Mouse (Mus musculus): ENCODE measurements around the gene Gja4. TPM values are rescaled to one million over a fixed set of nuclear protein-coding genes. Genes with fewer than 3 reads are reported as not detected.

Gene Gja4
- polyA plus RNA-seq, 1 experiment from 2014 or later: 11.4 TPM

DNA sequence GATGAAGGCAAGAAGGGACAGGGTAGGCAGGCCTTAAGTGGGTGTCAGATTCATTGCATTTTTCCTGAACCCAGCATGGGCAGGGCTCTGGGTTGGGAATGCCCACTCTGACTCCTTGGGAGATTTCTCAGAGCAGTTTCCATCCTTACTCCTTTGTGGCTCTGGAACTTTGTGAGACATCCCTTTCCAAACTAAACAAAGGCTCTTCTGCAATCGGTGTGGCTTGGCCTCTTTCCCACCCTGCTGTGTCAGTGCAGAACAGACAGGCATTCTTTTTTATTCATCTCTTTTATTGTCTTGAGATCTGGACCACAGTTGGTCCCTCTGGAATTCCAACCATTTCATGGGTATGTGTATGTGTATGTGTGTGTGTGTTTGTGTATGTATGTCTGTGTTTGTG lies 38.8 kb upstream of the Gja4 start:
- no peak overlapping the region for H3K4me3 ChIP-seq (ENCODE audit: low read depth, low read length)
- no peaks in the 10 kb centered on the region for H3K9me3 ChIP-seq (ENCODE audit: control insufficient read depth)
- 58% methylated on average over 1 of the region's 1 CpGs for WGBS
- no peak overlapping the region for H3K27ac ChIP-seq (ENCODE audit: low read depth, low read length)
- H3K36me3 ChIP-seq (ENCODE audit: control insufficient read depth, insufficient read depth): no peaks in the 10 kb centered on the region
- ATAC-seq: no peak
- no peaks in the 10 kb centered on the region for H3K4me1 ChIP-seq (replicated peaks; ENCODE audit: control insufficient read depth, insufficient read depth, low read length)
- H3K27me3 ChIP-seq (replicated peaks; ENCODE audit: control insufficient read depth, insufficient read depth, low read length): no peaks in the 10 kb centered on the region
- no peak overlapping the region for H3K9ac ChIP-seq (ENCODE audit: low read depth, low read length)
- no peak overlapping the region for H3K4me2 ChIP-seq (replicated peaks; ENCODE audit: low read depth)
- no peak for TF ChIP-seq CTCF (IDR thresholded peaks at IDR 0.05; ENCODE audit: low read depth)

DNA sequence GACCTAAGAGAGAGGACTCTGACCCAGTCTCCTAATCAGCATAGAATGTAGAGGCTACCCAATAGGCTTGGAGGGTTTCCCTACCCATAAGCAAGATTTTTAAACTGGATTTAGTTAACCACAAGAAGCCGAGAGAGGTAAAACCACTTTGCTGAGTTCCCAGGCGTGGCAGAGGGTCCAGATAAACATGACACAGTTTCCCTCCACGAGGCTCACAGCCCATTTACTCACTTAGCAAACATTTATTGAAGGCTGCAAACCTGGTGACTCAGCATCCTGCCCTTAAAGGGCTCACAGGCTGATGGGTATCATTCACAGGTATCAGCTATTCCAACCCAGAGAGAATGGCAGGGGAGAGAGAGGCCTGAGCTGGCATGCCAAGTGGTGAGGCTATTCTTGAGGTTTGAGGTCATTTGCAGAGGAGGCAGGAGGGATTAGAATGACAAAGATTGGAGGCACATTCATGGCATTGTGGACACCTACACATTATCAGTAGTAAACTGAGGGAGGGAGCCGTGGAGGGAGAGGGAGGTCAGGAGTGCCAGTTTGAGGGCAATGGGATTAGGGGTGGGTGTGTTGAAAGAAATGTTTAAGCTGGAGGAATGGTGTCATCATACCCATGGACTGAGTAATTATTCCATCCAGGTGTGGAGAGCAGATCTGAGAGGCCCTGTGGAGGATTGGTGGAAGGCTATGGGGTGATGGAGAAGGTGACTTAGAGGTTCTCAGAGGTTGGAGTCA lies 35.9 kb upstream of the Gja4 start:
- H3K9me3 ChIP-seq (ENCODE audit: control insufficient read depth): no peaks in the 10 kb centered on the region

GRCm38 (mm10) chr4:127345000-127345399 lies 31.2 kb upstream of the Gja4 start:
- no peak for ATAC-seq
- H3K27me3 ChIP-seq (replicated peaks; ENCODE audit: control insufficient read depth, insufficient read depth, low read length): no peaks in the 10 kb centered on the region
- H3K4me1 ChIP-seq (replicated peaks; ENCODE audit: control insufficient read depth, insufficient read depth, low read length): no peaks in the 10 kb centered on the region
- H3K36me3 ChIP-seq (ENCODE audit: control insufficient read depth, insufficient read depth): no peaks in the 10 kb centered on the region
- no peak overlapping the region for H3K4me3 ChIP-seq (ENCODE audit: low read depth, low read length)
- no peak overlapping the region for H3K9ac ChIP-seq (ENCODE audit: low read depth, low read length)
- H3K27ac ChIP-seq (ENCODE audit: low read depth, low read length): no peak overlapping the region
- WGBS: 64% methylated on average over 5 of the region's 5 CpGs
- no peak overlapping the region for H3K4me2 ChIP-seq (replicated peaks; ENCODE audit: low read depth)
- H3K9me3 ChIP-seq (ENCODE audit: control insufficient read depth): no peaks in the 10 kb centered on the region
- TF ChIP-seq CTCF (IDR thresholded peaks at IDR 0.05; ENCODE audit: low read depth): no peak

More for the DNA sequence above, 35.9 kb upstream of the Gja4 start:
- no peaks in the 10 kb centered on the region for H3K36me3 ChIP-seq (ENCODE audit: control insufficient read depth, insufficient read depth)
- no peak overlapping the region for H3K4me2 ChIP-seq (replicated peaks; ENCODE audit: low read depth)
- H3K27me3 ChIP-seq (replicated peaks; ENCODE audit: control insufficient read depth, insufficient read depth, low read length): no peaks in the 10 kb centered on the region
- no peak overlapping the region for H3K9ac ChIP-seq (ENCODE audit: low read depth, low read length)
- no peaks in the 10 kb centered on the region for H3K4me1 ChIP-seq (replicated peaks; ENCODE audit: control insufficient read depth, insufficient read depth, low read length)
- TF ChIP-seq CTCF (IDR thresholded peaks at IDR 0.05; ENCODE audit: low read depth): no peak
- WGBS: 30% methylated on average over 4 of the region's 4 CpGs
- ATAC-seq: no peak
- no peak overlapping the region for H3K4me3 ChIP-seq (ENCODE audit: low read depth, low read length)
- H3K27ac ChIP-seq (ENCODE audit: low read depth, low read length): no peak overlapping the region

GRCm38 (mm10) chr4:127341372-127341771 lies 27.5 kb upstream of the Gja4 start:
- 45% methylated on average over 6 of the region's 6 CpGs for WGBS
- no peak for ATAC-seq

GRCm38 (mm10) chr4:127337668-127338067 lies 23.8 kb upstream of the Gja4 start:
- Histone ChIP-seq H3K27me3 (replicated peaks; ENCODE audit: control insufficient read depth, insufficient read depth, low read length) (no peaks in the 10 kb centered on the region), H3K27ac (ENCODE audit: low read depth, low read length) (no peak overlapping the region), H3K4me3 (ENCODE audit: low read depth, low read length) (no peak overlapping the region), H3K9ac (ENCODE audit: low read depth, low read length) (no peak overlapping the region), H3K4me1 (replicated peaks; ENCODE audit: control insufficient read depth, insufficient read depth, low read length) (no peaks in the 10 kb centered on the region), H3K9me3 (ENCODE audit: control insufficient read depth) (no peaks in the 10 kb centered on the region), H3K36me3 (ENCODE audit: control insufficient read depth, insufficient read depth) (no peaks in the 10 kb centered on the region), H3K4me2 (replicated peaks; ENCODE audit: low read depth) (no peak overlapping the region)
- no peak for ATAC-seq
- no peak for TF ChIP-seq CTCF (IDR thresholded peaks at IDR 0.05; ENCODE audit: low read depth)
- WGBS: 83% methylated on average over 5 of the region's 5 CpGs

More at GRCm38 (mm10) chr4:127341372-127341771, 27.5 kb upstream of the Gja4 start:
- no peak for TF ChIP-seq CTCF (IDR thresholded peaks at IDR 0.05; ENCODE audit: low read depth)
- no peaks in the 10 kb centered on the region for H3K27me3 ChIP-seq (replicated peaks; ENCODE audit: control insufficient read depth, insufficient read depth, low read length)
- no peaks in the 10 kb centered on the region for H3K9me3 ChIP-seq (ENCODE audit: control insufficient read depth)
- H3K36me3 ChIP-seq (ENCODE audit: control insufficient read depth, insufficient read depth): no peaks in the 10 kb centered on the region
- H3K4me2 ChIP-seq (replicated peaks; ENCODE audit: low read depth): no peak overlapping the region
- H3K9ac ChIP-seq (ENCODE audit: low read depth, low read length): no peak overlapping the region
- no peak overlapping the region for H3K27ac ChIP-seq (ENCODE audit: low read depth, low read length)
- H3K4me1 ChIP-seq (replicated peaks; ENCODE audit: control insufficient read depth, insufficient read depth, low read length): no peaks in the 10 kb centered on the region
- no peak overlapping the region for H3K4me3 ChIP-seq (ENCODE audit: low read depth, low read length)

DNA sequence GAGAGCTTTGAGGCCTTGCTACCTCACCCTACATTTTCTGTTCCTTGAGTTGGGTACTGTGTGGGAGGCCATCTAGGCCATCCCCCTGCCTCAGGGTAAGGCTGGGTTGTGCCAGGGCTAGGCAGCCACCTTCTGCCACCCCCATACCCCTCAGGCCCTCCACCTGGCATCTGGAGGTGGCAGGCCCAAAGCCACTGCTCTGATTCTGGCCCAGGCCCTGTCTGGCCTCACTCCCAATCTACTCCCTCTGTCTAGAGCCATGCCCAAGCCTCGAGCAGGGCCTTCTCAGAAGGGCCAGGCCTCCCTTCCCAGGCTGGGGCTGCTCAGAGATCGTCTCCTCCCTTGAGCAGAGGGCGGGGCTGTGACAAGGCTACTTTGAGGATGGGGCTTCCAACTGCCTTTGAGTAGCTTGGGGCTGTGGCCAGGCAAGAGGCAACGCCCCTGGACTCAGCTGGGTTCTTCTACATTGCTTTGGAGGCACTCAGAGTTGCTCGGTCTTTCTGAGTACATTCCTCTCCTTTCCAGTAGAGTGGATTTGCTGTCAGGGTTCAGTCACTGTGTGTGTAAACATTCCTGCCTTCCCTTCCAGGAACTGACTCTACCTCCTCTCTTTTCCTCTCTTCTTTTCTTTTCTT lies 21.1 kb upstream of the Gja4 start:
- Histone ChIP-seq H3K4me1 (replicated peaks; ENCODE audit: control insufficient read depth, insufficient read depth, low read length) (no peaks in the 10 kb centered on the region), H3K4me3 (ENCODE audit: low read depth, low read length) (no peak overlapping the region), H3K9ac (ENCODE audit: low read depth, low read length) (no peak overlapping the region), H3K4me2 (replicated peaks; ENCODE audit: low read depth) (no peak overlapping the region), H3K27me3 (replicated peaks; ENCODE audit: control insufficient read depth, insufficient read depth, low read length) (peaks cover 16% of the 10 kb centered on the region), H3K9me3 (ENCODE audit: control insufficient read depth) (no peaks in the 10 kb centered on the region), H3K36me3 (ENCODE audit: control insufficient read depth, insufficient read depth) (no peaks in the 10 kb centered on the region), H3K27ac (ENCODE audit: low read depth, low read length) (no peak overlapping the region)
- ATAC-seq: no peak
- WGBS: 35% methylated on average over 5 of the region's 5 CpGs
- no peak for TF ChIP-seq CTCF (IDR thresholded peaks at IDR 0.05; ENCODE audit: low read depth)

Measured in intestine, postnatal 0 days (tissue).